Mouse (Mus musculus) limb, embryonic 14.5 days (tissue): ENCODE results near the gene Slc25a29. TPM values are rescaled to one million over a fixed set of nuclear protein-coding genes. Genes with fewer than 3 reads are reported as not detected.

ENCODE experiments used
- ATAC-seq: fragments of 200-750 bp; cut with Nextera tagmentation; 2 replicates; pipeline ENCODE4 v1.8.0; 2017; ENCODE audit warnings: low read depth, moderate number of reproducible peaks, moderate TSS enrichment; ENCODE audit not compliant: low FRiP score
- DNase-seq: peaks from one replicate; pipeline ENCODE4 v3.0.0-alpha.2; 2015; ENCODE audit warnings: low spot score
- H3K27ac ChIP-seq: fragments of 300-500 bp; sonication (generic); replicated peaks from 2 replicates; pipeline ENCODE4 v1.5.1; 2014; ENCODE audit warnings: low read depth, mild to moderate bottlenecking, low read length, moderate library complexity, mixed read lengths
- H3K27me3 ChIP-seq: fragments of 300-500 bp; sonication (generic); 2 replicates; pipeline ENCODE4 v1.6.1; 2014; ENCODE audit warnings: low read length, mixed read lengths; ENCODE audit not compliant: control insufficient read depth, insufficient read depth
- H3K36me3 ChIP-seq: fragments of 300-500 bp; sonication (generic); 2 replicates; pipeline ENCODE4 v1.6.1; 2014; ENCODE audit warnings: mild to moderate bottlenecking, low read length, moderate library complexity, mixed read lengths; ENCODE audit not compliant: control insufficient read depth, insufficient read depth
- H3K4me1 ChIP-seq: fragments of 300-500 bp; sonication (generic); 2 replicates; pipeline ENCODE4 v1.6.1; 2014; ENCODE audit warnings: antibody characterized with exemption, low read length, mixed read lengths; ENCODE audit not compliant: control insufficient read depth, insufficient read depth
- H3K4me2 ChIP-seq: fragments of 300-500 bp; sonication (generic); replicated peaks from 2 replicates; pipeline ENCODE4 v1.6.1; 2014; ENCODE audit warnings: low read depth, mild to moderate bottlenecking, low read length, moderate library complexity; ENCODE audit not compliant: severe bottlenecking
- H3K4me3 ChIP-seq: fragments of 300-500 bp; sonication (generic); replicated peaks from 2 replicates; pipeline ENCODE4 v1.5.1; 2014; ENCODE audit warnings: low read length
- H3K9ac ChIP-seq: fragments of 300-500 bp; sonication (generic); 2 replicates; pipeline ENCODE4 v1.6.1; 2014; ENCODE audit warnings: mild to moderate bottlenecking, low read depth, low read length, moderate library complexity; ENCODE audit not compliant: severe bottlenecking
- H3K9me3 ChIP-seq: fragments of 300-500 bp; sonication (generic); 2 replicates; pipeline ENCODE4 v1.6.1; 2016; ENCODE audit warnings: low read length; ENCODE audit not compliant: control insufficient read depth
- POLR2A ChIP-seq: fragments of 200-500 bp; IDR thresholded peaks from 2 replicates; pipeline ENCODE4 v1.8.0; 2012; ENCODE audit warnings: inconsistent platforms, mild to moderate bottlenecking, moderate library complexity, borderline replicate concordance; ENCODE audit not compliant: insufficient read depth, insufficient read length; ENCODE audit errors: extremely low read depth
- WGBS: fragments of 180-500 bp; shearing (Covaris S2); extraction: QIAGEN DNeasy Blood & Tissue Kit; methylation state at CpG from one replicate; pipeline ENCODE4 v1.1.7; 2014; 5-methylcytosine and 5-hydroxymethylcytosine counted together
- polyA plus RNA-seq, 2 experiments: library from polyadenylated mRNA; depleted of rRNA in 1 of 2; stranded (reverse) in 1 of 2; unstranded in 1 of 2; fragments of >200 nt; fragmentation: Nextera tagmentation in 1 of 2; extraction: Ambion mirVana in 1 of 2; gene quantifications; 2 replicates each; pipeline versions ENCODE4 v1.2.1 to v1.2.3; 2012 to 2014

The Slc25a29 gene
- polyA plus RNA-seq, 2 experiments = 9.8 to 10.9 TPM

DNA sequence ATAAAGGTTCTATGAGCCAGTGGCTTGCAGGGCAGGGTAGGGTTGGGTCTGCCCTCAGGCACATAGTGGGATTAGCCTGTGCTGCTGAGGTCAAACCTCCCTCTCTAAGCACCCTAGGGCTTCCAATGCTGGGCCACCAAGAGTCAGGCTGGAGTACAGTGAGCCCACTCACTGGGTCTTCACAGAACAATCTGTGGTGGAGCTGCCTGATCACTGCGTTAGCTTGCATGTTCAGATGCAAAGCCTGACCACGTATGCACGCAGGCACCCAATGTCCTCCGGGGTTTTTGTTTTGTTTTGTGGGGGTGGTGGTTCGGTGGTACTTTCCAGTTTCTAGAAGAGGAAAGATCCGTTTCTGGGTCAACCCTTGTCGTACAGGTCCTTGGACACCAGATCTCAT, 21.4 kb upstream of the Slc25a29 start:
- no peaks in the 10 kb centered on the region for H3K4me1 ChIP-seq
- H3K36me3 ChIP-seq = peaks cover 24% of the 10 kb centered on the region
- 90% methylated on average over 7 of the region's 7 CpGs for WGBS

GRCm38 (mm10) chr12:108856186-108856585, 20.5 kb upstream of the Slc25a29 start:
- H3K9ac ChIP-seq = no peak overlapping the region
- no peak for ATAC-seq
- H3K4me2 ChIP-seq = no peak overlapping the region
- no peak overlapping the region for H3K4me3 ChIP-seq
- H3K27me3 ChIP-seq = no peaks in the 10 kb centered on the region
- H3K36me3 ChIP-seq = peaks cover 18% of the 10 kb centered on the region
- no peaks in the 10 kb centered on the region for H3K4me1 ChIP-seq
- WGBS = 90% methylated on average over 8 of the region's 8 CpGs
- DNase-seq = no peak
- H3K9me3 ChIP-seq = no peaks in the 10 kb centered on the region
- H3K27ac ChIP-seq = no peak overlapping the region
- no peak for TF ChIP-seq POLR2A

More for the DNA sequence above, 21.4 kb upstream of the Slc25a29 start:
- no peaks in the 10 kb centered on the region for H3K9me3 ChIP-seq
- H3K4me2 ChIP-seq = no peak overlapping the region
- no peak for TF ChIP-seq POLR2A
- H3K4me3 ChIP-seq = no peak overlapping the region
- no peak overlapping the region for H3K9ac ChIP-seq
- H3K27ac ChIP-seq = no peak overlapping the region
- no peak for ATAC-seq
- no peak for DNase-seq
- H3K27me3 ChIP-seq = no peaks in the 10 kb centered on the region

DNA sequence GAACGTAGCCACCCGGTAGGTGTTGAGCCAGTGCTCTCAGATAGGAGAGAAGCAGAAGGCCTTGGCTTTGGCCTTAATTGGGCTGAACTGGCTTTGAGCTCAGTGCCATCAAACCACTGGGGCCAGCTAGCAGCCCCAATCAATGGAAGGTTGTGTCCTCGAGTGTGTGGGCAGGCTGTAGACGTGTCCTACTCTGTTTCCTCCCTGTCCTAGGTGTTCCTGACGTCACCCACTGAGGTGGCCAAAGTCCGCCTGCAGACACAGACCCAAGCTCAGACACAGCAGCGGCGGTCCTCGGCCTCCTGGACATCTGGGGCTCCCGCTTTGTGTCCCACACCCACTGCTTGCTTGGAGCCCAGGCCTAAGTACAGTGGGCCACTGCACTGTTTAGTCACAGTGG, 19.4 kb upstream of the Slc25a29 start:
- H3K9ac ChIP-seq = no peak overlapping the region
- no peaks in the 10 kb centered on the region for H3K27me3 ChIP-seq
- H3K9me3 ChIP-seq = no peaks in the 10 kb centered on the region
- DNase-seq (no peak), ATAC-seq (no peak)
- H3K36me3 ChIP-seq = peaks cover 7% of the 10 kb centered on the region; the same call in 1 of the 2 replicates
- H3K4me2 ChIP-seq = no peak overlapping the region
- 89% methylated on average over 10 of the region's 10 CpGs for WGBS
- H3K4me1 ChIP-seq = no peaks in the 10 kb centered on the region
- no peak overlapping the region for H3K27ac ChIP-seq
- TF ChIP-seq POLR2A = no peak
- H3K4me3 ChIP-seq = no peak overlapping the region

GRCm38 (mm10) chr12:108852822-108853221, 17.1 kb upstream of the Slc25a29 start:
- Histone ChIP-seq H3K4me3 (no peak overlapping the region), H3K27ac (no peak overlapping the region), H3K27me3 (no peaks in the 10 kb centered on the region), H3K4me1 (no peaks in the 10 kb centered on the region), H3K4me2 (no peak overlapping the region), H3K36me3 (no peaks in the 10 kb centered on the region), H3K9ac (no peak overlapping the region), H3K9me3 (no peaks in the 10 kb centered on the region)
- DNase-seq = no peak
- no peak for ATAC-seq
- 90% methylated on average over 8 of the region's 8 CpGs for WGBS
- TF ChIP-seq POLR2A = no peak

DNA sequence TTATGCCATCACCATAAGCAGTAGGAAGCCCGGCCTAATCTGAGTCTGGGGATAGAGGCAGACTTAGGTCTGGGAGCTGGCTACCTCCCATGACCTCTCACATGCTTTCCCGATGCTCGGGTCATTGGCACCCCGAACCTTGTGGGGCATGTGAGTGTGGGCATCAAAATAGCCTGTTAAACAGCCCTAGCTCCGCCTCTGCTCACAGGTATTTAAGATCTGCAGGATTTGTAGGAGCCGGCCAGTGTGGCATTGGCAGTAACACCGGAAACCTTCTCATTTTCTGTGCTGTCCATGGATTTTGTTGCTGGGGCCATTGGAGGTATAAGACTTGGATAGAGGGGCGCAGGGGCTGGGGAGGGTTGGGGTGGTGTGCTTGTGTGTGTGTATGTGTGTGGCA, 15.2 kb upstream of the Slc25a29 start:
- no peak overlapping the region for H3K9ac ChIP-seq
- no peak for TF ChIP-seq POLR2A
- 83% methylated on average over 8 of the region's 8 CpGs for WGBS
- H3K4me2 ChIP-seq = no peak overlapping the region
- ATAC-seq = no peak
- no peaks in the 10 kb centered on the region for H3K9me3 ChIP-seq
- H3K4me1 ChIP-seq = no peaks in the 10 kb centered on the region
- no peak for DNase-seq
- H3K4me3 ChIP-seq = no peak overlapping the region
- no peaks in the 10 kb centered on the region for H3K36me3 ChIP-seq
- H3K27me3 ChIP-seq = no peaks in the 10 kb centered on the region
- no peak overlapping the region for H3K27ac ChIP-seq

GRCm38 (mm10) chr12:108850129-108850528, 14.4 kb upstream of the Slc25a29 start:
- no peak for TF ChIP-seq POLR2A
- 60% methylated on average over 8 of the region's 8 CpGs for WGBS
- H3K4me1 ChIP-seq = no peaks in the 10 kb centered on the region
- no peaks in the 10 kb centered on the region for H3K27me3 ChIP-seq
- H3K36me3 ChIP-seq = peaks cover 2% of the 10 kb centered on the region; the same call in 1 of the 2 replicates
- H3K27ac ChIP-seq = no peak overlapping the region
- no peak for DNase-seq
- no peak overlapping the region for H3K9ac ChIP-seq
- H3K4me3 ChIP-seq = no peak overlapping the region
- ATAC-seq = no peak
- H3K9me3 ChIP-seq = no peaks in the 10 kb centered on the region
- H3K4me2 ChIP-seq = no peak overlapping the region
